Mouse (Mus musculus): Measurements from ENCODE around the gene Caps2. TPM values are rescaled to one million over a fixed set of nuclear protein-coding genes. Genes with fewer than 3 reads are reported as not detected.
"Not testable (repeated sequence)": the region's sequence is repeated elsewhere in the genome, so short reads cannot be mapped to it uniquely, and the experiment has no call there.

Caps2 gene
- polyA plus RNA-seq, 1 experiment: not detected

DNA sequence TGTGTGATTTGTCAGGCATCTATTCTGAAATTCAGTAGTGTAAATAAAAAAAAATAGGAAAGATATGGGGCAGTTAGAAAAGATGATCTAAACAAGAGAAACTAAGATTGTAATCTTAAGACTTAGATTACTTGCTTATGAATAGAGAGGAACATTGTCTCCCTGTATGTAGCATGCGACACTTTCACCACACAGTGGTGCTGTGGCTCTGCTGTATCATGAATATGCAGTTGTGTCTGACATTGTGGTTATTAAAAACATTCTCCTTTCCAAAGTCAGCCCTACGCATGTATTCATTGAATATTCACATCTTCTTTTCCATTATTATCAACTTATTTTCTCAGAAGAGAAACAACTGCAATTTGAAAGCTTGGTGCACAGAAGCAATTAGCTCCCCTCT is 40.0 kb downstream of the Caps2 start:
- Histone ChIP-seq H3K27ac (ENCODE audit: insufficient read depth, low read depth, low read length) (no peak overlapping the region), H3K4me1 (ENCODE audit: control insufficient read depth, insufficient read depth, low read length) (no peaks in the 10 kb centered on the region), H3K4me3 (ENCODE audit: insufficient read depth, low read length) (no peak overlapping the region)
- TF ChIP-seq POLR2A (IDR thresholded peaks at IDR 0.05; ENCODE audit: borderline replicate concordance, low read depth, low read length) (no peak), CTCF (IDR thresholded peaks at IDR 0.05; ENCODE audit: low read depth, low read length) (no peak)

DNA sequence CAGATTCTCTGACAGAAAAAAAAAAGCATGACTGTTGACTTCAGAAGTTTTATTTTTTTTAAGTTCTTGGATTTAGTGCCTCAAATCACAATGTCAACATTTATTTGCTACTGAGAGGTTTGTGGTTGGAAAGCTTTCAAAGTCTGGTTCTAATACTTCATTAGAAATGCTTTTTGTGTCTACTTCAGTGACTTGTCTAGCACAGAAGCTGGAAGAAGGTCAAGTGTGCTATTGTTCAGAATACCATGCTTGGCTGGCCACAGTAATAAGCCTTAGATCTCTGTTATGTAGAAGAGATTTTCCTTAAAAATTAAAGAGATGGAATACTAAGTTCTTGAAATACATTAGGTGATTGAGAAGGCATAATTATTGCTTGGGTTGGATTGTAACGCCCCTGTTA is 63.7 kb downstream of the Caps2 start:
- no peak for TF ChIP-seq CTCF (IDR thresholded peaks at IDR 0.05; ENCODE audit: low read depth, low read length)
- no peak for TF ChIP-seq POLR2A (IDR thresholded peaks at IDR 0.05; ENCODE audit: borderline replicate concordance, low read depth, low read length)
- no peak overlapping the region for H3K4me3 ChIP-seq (ENCODE audit: insufficient read depth, low read length)
- no peak overlapping the region for H3K27ac ChIP-seq (ENCODE audit: insufficient read depth, low read depth, low read length)
- H3K4me1 ChIP-seq (ENCODE audit: control insufficient read depth, insufficient read depth, low read length): no peaks in the 10 kb centered on the region

GRCm38 (mm10) chr10:112229091-112229843 is 65.8 kb downstream of the Caps2 start:
- not testable (repeated sequence) for H3K27ac ChIP-seq (ENCODE audit: insufficient read depth, low read depth, low read length); H3K4me3 ChIP-seq (ENCODE audit: insufficient read depth, low read length); H3K4me1 ChIP-seq (ENCODE audit: control insufficient read depth, insufficient read depth, low read length)

DNA sequence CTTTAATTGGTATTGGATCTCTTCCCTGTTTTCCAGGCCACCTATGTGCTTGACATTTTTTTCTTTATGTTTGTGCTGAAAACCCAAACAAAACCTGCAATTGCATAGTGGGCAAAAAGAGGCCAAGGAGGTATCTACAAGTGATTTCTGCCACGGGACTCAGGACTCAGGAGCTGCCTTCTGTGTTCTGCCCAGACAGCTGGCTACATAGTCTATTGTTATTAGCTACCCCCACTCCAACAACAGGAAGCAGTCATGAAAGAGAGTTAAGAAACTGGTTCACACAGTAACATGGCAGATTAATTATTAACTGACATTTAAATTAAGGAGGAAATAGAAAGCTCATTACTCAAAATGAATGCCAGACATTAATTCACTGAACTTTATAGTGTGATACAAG is 69.3 kb downstream of the Caps2 start:
- not testable (repeated sequence) for H3K4me3 ChIP-seq (ENCODE audit: insufficient read depth, low read length); H3K27ac ChIP-seq (ENCODE audit: insufficient read depth, low read depth, low read length); H3K4me1 ChIP-seq (ENCODE audit: control insufficient read depth, insufficient read depth, low read length)

DNA sequence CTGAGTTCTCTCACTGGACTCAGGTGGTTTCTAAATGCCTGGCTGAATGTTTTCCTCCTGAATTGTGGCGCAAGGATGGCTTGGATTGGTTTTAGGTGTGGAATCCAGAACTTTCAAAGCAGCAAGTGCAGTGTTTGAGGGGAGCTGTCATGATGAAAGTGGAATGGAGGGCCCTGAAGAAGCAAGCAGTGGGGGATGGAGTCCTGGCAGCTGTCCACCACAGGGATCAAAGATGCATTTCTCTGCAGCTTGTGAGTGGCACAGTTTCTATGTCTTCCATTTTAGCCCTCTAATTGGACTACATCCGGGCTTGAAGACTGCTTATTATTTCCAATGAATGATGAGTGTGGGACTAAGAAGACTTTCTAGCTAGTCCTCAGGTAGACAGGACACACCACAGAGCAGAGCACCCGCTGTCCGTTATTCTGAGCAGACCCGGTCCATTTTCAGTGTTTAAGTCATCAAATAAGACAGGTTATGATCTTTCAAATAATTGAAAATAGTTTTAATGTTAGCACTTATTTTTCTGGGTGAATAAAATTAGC is 72.0 kb downstream of the Caps2 start:
- not testable (repeated sequence) for H3K4me3 ChIP-seq (ENCODE audit: insufficient read depth, low read length); H3K4me1 ChIP-seq (ENCODE audit: control insufficient read depth, insufficient read depth, low read length); H3K27ac ChIP-seq (ENCODE audit: insufficient read depth, low read depth, low read length)

DNA sequence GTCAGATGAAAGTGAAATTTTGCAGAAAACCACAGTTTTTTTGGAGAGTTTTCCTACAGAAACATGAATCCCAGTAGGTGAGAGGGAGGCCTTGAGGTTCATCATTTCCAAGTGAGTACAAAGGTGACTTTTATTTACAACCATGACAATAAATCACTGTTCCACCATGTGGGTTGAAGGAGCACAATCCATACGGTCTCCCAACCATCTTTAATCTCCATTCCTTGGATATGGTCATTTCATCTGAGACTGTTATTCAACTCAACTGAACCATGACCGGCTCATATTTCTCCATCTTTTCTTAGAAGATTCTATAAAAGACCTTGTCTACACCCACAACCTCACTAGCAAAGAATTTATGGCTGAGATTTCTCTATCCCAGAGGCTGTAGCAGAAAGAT is 84.9 kb downstream of the Caps2 start:
- no peak overlapping the region for H3K27ac ChIP-seq (ENCODE audit: insufficient read depth, low read depth, low read length)
- TF ChIP-seq CTCF (IDR thresholded peaks at IDR 0.05; ENCODE audit: low read depth, low read length) (no peak), POLR2A (IDR thresholded peaks at IDR 0.05; ENCODE audit: borderline replicate concordance, low read depth, low read length) (no peak)
- H3K4me1 ChIP-seq (ENCODE audit: control insufficient read depth, insufficient read depth, low read length): no peaks in the 10 kb centered on the region
- no peak overlapping the region for H3K4me3 ChIP-seq (ENCODE audit: insufficient read depth, low read length)

- TF ChIP-seq POLR2A (IDR thresholded peaks at IDR 0.05; ENCODE audit: borderline replicate concordance, low read depth, low read length) (no peak), CTCF (IDR thresholded peaks at IDR 0.05; ENCODE audit: low read depth, low read length) (no peak)
- no peaks in the 10 kb centered on the region for H3K4me1 ChIP-seq (ENCODE audit: control insufficient read depth, insufficient read depth, low read length)
Measured at GRCm38 (mm10) chr10:112263467-112263866, 100.0 kb downstream of the Caps2 start.

More at GRCm38 (mm10) chr10:112263467-112263866, 100.0 kb downstream of the Caps2 start:
- H3K27ac ChIP-seq (ENCODE audit: insufficient read depth, low read depth, low read length): no peak overlapping the region
- no peak overlapping the region for H3K4me3 ChIP-seq (ENCODE audit: insufficient read depth, low read length)

Other genes with a start within 250 kb of the Caps2 start
- gene Krr1, start 191.0 kb upstream of the Caps2 start, polyA plus RNA-seq (2012; ENCODE audit: insufficient read depth, insufficient read length, missing spikeins): 16.8 and 19.4 TPM in 2 replicates
- gene Glipr1, start 161.0 kb upstream of the Caps2 start, polyA plus RNA-seq (2012; ENCODE audit: insufficient read depth, insufficient read length, missing spikeins): 788 and 790 TPM in 2 replicates
- not detected in 2 replicates for gene Glipr1l1, start 103.4 kb upstream of the Caps2 start, polyA plus RNA-seq (2012; ENCODE audit: insufficient read depth, insufficient read length, missing spikeins)
- not detected in 2 replicates for gene Glipr1l2, start 80.3 kb upstream of the Caps2 start, polyA plus RNA-seq (2012; ENCODE audit: insufficient read depth, insufficient read length, missing spikeins)
- gene Glipr1l3, start 3.3 kb upstream of the Caps2 start, polyA plus RNA-seq (2012; ENCODE audit: insufficient read depth, insufficient read length, missing spikeins): not detected in 2 replicates
- gene Kcnc2, start 107.5 kb downstream of the Caps2 start, polyA plus RNA-seq (2012; ENCODE audit: insufficient read depth, insufficient read length, missing spikeins): not detected in 2 replicates